Mouse (Mus musculus) gastrocnemius, postnatal 36 days (tissue): ENCODE measurements around the gene Art4. TPM values are rescaled to one million over a fixed set of nuclear protein-coding genes. Genes with fewer than 3 reads are reported as not detected.

Experiments
- DNase-seq, 2 experiments: peaks; one replicate each; pipeline ENCODE4 v3.0.0; 2022
- intact Hi-C: fragments of 180-260 bp; cut with DNase I; formaldehyde crosslinking; loops from one replicate; pipeline ENCODE4 v1.15.1; 2025
- total RNA-seq, 2 experiments: library from RNA; stranded (reverse); gene quantifications; 2 replicates each; pipeline ENCODE4 v1.2.3; 2021

Gene Art4
- total RNA-seq, 2 experiments from 2014 or later, result 0.13 TPM; not detected in 1

GRCm38 (mm10) chr6:136828681-136829080, 28.9 kb downstream of the Art4 start:
- intact Hi-C loops, result no loop called here
- no peak for DNase-seq

GRCm38 (mm10) chr6:136827881-136828561, 29.5 kb downstream of the Art4 start, which contains the start of gene Wbp11:
TSS of gene Wbp11 (minus strand) at chr6:136828233.
- intact Hi-C loops, result loop anchor here (2.0 kb wide), 1 partner anchor 19 kb away; the partner anchor contains the start of gene H2afj
- DNase-seq, result peak; percentile 94

- intact Hi-C loops, result loop anchor here (2.0 kb wide), 1 partner anchor 19 kb away; the partner anchor contains the start of gene H2afj
- DNase-seq, result no peak
These were observed 30.0 kb downstream of the Art4 start, which contains the start of gene BC049715 for GRCm38 (mm10) chr6:136827516-136827880. TSS of gene BC049715 (plus strand) at chr6:136827626.

- no peak for DNase-seq
- intact Hi-C loops, result loop anchor here (2.0 kb wide), 1 partner anchor 18 kb away; the partner anchor contains the start of gene H2afj
These were observed 30.4 kb downstream of the Art4 start for GRCm38 (mm10) chr6:136827116-136827515.

- DNase-seq, result no peak
- intact Hi-C loops, result no loop called here
These were observed 32.5 kb downstream of the Art4 start for GRCm38 (mm10) chr6:136824987-136825386.

GRCm38 (mm10) chr6:136821086-136821485, 36.4 kb downstream of the Art4 start:
- intact Hi-C loops, result no loop called here
- no peak for DNase-seq

- intact Hi-C loops, result no loop called here
- DNase-seq, result no peak
These were observed 37.2 kb downstream of the Art4 start for GRCm38 (mm10) chr6:136820381-136820780.

- no peak for DNase-seq
- intact Hi-C loops, result no loop called here
These were observed 40.0 kb downstream of the Art4 start for GRCm38 (mm10) chr6:136817549-136817948.

GRCm38 (mm10) chr6:136816826-136817225, 40.7 kb downstream of the Art4 start:
- DNase-seq, result no peak
- intact Hi-C loops, result no loop called here

GRCm38 (mm10) chr6:136815381-136815780, 42.2 kb downstream of the Art4 start:
- intact Hi-C loops, result no loop called here

GRCm38 (mm10) chr6:136813117-136813516, 44.4 kb downstream of the Art4 start:
- intact Hi-C loops, result no loop called here
- DNase-seq, result no peak

More at GRCm38 (mm10) chr6:136815381-136815780, 42.2 kb downstream of the Art4 start:
- DNase-seq, result no peak

- DNase-seq, result no peak
- intact Hi-C loops, result no loop called here
These were observed 46.3 kb downstream of the Art4 start for GRCm38 (mm10) chr6:136811196-136811595.

GRCm38 (mm10) chr6:136809673-136810072, 47.9 kb downstream of the Art4 start:
- intact Hi-C loops, result loop anchor here (2.0 kb wide), 1 partner anchor 17 kb away; the partner anchor contains the start of gene BC049715
- DNase-seq, result no peak

- DNase-seq, result no peak
- intact Hi-C loops, result loop anchor here (2.0 kb wide), 1 partner anchor 18 kb away; the partner anchor contains the start of gene BC049715
These were observed 48.5 kb downstream of the Art4 start for GRCm38 (mm10) chr6:136809077-136809476.

- DNase-seq, result no peak
- intact Hi-C loops, result loop anchor here (2.0 kb wide), 1 partner anchor 18 kb away; the partner anchor contains the start of gene BC049715
These were observed 48.9 kb downstream of the Art4 start for GRCm38 (mm10) chr6:136808631-136809046.

GRCm38 (mm10) chr6:136808014-136808417, 49.5 kb downstream of the Art4 start, which contains the start of gene H2afj:
TSS of gene H2afj (plus strand) at chr6:136808244.
- peak; percentile 96 to 100 for DNase-seq
- intact Hi-C loops, result loop anchor here (2.0 kb wide), 1 partner anchor 19 kb away; the partner anchor contains the start of gene BC049715

- DNase-seq, result no peak
- intact Hi-C loops, result loop anchor here (2.0 kb wide), 1 partner anchor 19 kb away; the partner anchor contains the start of gene BC049715
These were observed 50.0 kb downstream of the Art4 start for GRCm38 (mm10) chr6:136807395-136808013.

- no peak for DNase-seq
- intact Hi-C loops, result no loop called here
These were observed 50.7 kb downstream of the Art4 start for GRCm38 (mm10) chr6:136806819-136807218.

GRCm38 (mm10) chr6:136805409-136805775, 52.1 kb downstream of the Art4 start:
- DNase-seq, result no peak
- intact Hi-C loops, result no loop called here

- intact Hi-C loops, result no loop called here
- DNase-seq, result no peak
These were observed 52.7 kb downstream of the Art4 start for GRCm38 (mm10) chr6:136804705-136805408.
